ENCODE assay signal across 20 mouse cellular contexts in the genomic region with DNA sequence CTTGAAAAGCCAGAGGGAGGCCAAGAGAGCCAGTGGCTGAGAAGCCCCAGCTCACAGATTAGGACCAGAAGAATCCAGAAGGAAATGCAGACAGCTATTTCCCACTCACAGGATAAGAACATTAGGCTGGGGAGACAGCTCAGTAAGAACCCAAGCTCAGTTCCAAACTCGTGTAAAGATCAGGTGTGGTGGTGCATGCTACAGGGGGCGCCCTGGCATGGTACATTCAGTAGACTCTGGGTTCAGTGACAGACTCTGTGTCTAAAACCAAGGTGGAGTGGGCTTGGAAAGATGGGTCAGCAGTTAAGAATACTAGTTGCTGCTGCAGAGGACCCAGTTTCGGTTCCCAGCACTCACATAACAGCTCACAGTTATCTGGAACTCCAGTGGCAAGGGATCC.
A peak's percentile ranks its signal among the peaks of the same experiment; 100 is the strongest.
DNase-seq lines count a peak whose midpoint lies in the region; ATAC-seq and TF ChIP-seq lines count a peak whose summit lies in the region.
"Had no signal": no experiment of that assay in that cellular context is flagged by ENCODE, and none has a peak within 500 bp of the region (broad histone marks: within the 10 kb centered on the region; RNA-seq: fewer than 3 reads in every experiment).

No protein-coding gene starts in this region.

- DNase-seq in embryonic facial prominence, embryonic 10.5 days (ENCODE audit: low spot score) = no peak
- DNase-seq in intestine, embryonic 14.5 days (ENCODE audit: low spot score) = no peak
- peak; percentile 69 for DNase-seq in midbrain, embryonic 11.5 days (ENCODE audit: low spot score, missing footprints)
- no peak for DNase-seq in midbrain, embryonic 14.5 days
- DNase-seq in spleen, adult 18-20 months = no peak
- DNase-seq: adrenal gland, postnatal 10 days; B cell, adult 2 months; cerebellum, adult 11 months; cerebellum, adult 8-10 months; embryo, embryonic 11 days; gastrocnemius, postnatal 25 days; heart, postnatal 10 days; heart, postnatal 4 days had no signal

- no peak overlapping the region for H3K9ac ChIP-seq in embryonic facial prominence, embryonic 13.5 days
- H3K9ac ChIP-seq in intestine, embryonic 14.5 days (ENCODE audit: low read length) = no peak overlapping the region
- H3K9ac ChIP-seq in intestine, postnatal 0 days (ENCODE audit: low read depth, low read length) = no peak overlapping the region
- no peak overlapping the region for H3K9ac ChIP-seq in midbrain, embryonic 11.5 days (ENCODE audit: low read length)
- H3K9ac ChIP-seq in midbrain, embryonic 14.5 days (replicated peaks; ENCODE audit: low read length) = no peak overlapping the region
- H3K9ac ChIP-seq: embryonic facial prominence, embryonic 12.5 days; hindbrain, embryonic 12.5 days had no signal

- H3K4me2 ChIP-seq in embryonic facial prominence, embryonic 13.5 days = no peak overlapping the region
- no peak overlapping the region for H3K4me2 ChIP-seq in intestine, embryonic 14.5 days (ENCODE audit: low read length)
- H3K4me2 ChIP-seq in intestine, postnatal 0 days (replicated peaks; ENCODE audit: low read depth) = no peak overlapping the region
- no peak overlapping the region for H3K4me2 ChIP-seq in midbrain, embryonic 11.5 days
- no peak overlapping the region for H3K4me2 ChIP-seq in midbrain, embryonic 14.5 days (ENCODE audit: low read length)
- H3K4me2 ChIP-seq: embryonic facial prominence, embryonic 12.5 days; hindbrain, embryonic 12.5 days had no signal

- no peak for TF ChIP-seq CTCF in intestine, postnatal 0 days (IDR thresholded peaks at IDR 0.05; ENCODE audit: low read depth)

- no peak for ATAC-seq in embryonic facial prominence, embryonic 13.5 days (ENCODE audit: insufficient number of reproducible peaks, insufficient read depth, low FRiP score, low TSS enrichment, low read depth)
- no peak for ATAC-seq in intestine, embryonic 14.5 days (replicated peaks; ENCODE audit: low FRiP score, low TSS enrichment, low read depth)
- no peak for ATAC-seq in intestine, postnatal 0 days
- ATAC-seq in midbrain, embryonic 11.5 days (ENCODE audit: low FRiP score) = no peak
- ATAC-seq in midbrain, embryonic 14.5 days (ENCODE audit: low FRiP score, low TSS enrichment) = no peak
- ATAC-seq: CD4-positive, CD25-positive, alpha-beta regulatory T cell, adult 4 months had no signal

- peak overlapping the region; percentile 3; the same call in 1 of the 2 replicates for H3K27ac ChIP-seq in embryonic facial prominence, embryonic 13.5 days
- no peak overlapping the region for H3K27ac ChIP-seq in embryonic facial prominence, embryonic 10.5 days (replicated peaks)
- peak overlapping the region; percentile 57 for H3K27ac ChIP-seq in intestine, embryonic 14.5 days (ENCODE audit: low read depth)
- no peak overlapping the region for H3K27ac ChIP-seq in intestine, postnatal 0 days (ENCODE audit: low read depth, low read length)
- H3K27ac ChIP-seq in midbrain, embryonic 11.5 days (ENCODE audit: low read depth, low read length) = no peak overlapping the region
- H3K27ac ChIP-seq in midbrain, embryonic 14.5 days (replicated peaks; ENCODE audit: low read depth, low read length) = no peak overlapping the region
- H3K27ac ChIP-seq: embryonic facial prominence, embryonic 12.5 days; heart, embryonic 10.5 days; hindbrain, embryonic 12.5 days had no signal

- H3K4me1 ChIP-seq in embryonic facial prominence, embryonic 13.5 days = peaks cover 15% of the 10 kb centered on the region
- H3K4me1 ChIP-seq in embryonic facial prominence, embryonic 10.5 days = 0 out of 2 replicates have a peak, but pooled peaks cover 6% of the 10 kb centered on the region
- H3K4me1 ChIP-seq in intestine, embryonic 14.5 days (replicated peaks; ENCODE audit: control insufficient read depth, insufficient read depth, low read length) = peaks cover 2% of the 10 kb centered on the region; the same call in 1 of the 2 replicates
- H3K4me1 ChIP-seq in intestine, postnatal 0 days (replicated peaks; ENCODE audit: control insufficient read depth, insufficient read depth, low read length) = no peaks in the 10 kb centered on the region
- H3K4me1 ChIP-seq in midbrain, embryonic 11.5 days (ENCODE audit: control insufficient read depth, insufficient read depth, low read length) = peaks cover 6% of the 10 kb centered on the region
- 0 out of 2 replicates have a peak, but pooled peaks cover 3% of the 10 kb centered on the region for H3K4me1 ChIP-seq in midbrain, embryonic 14.5 days (ENCODE audit: control insufficient read depth, insufficient read depth, low read length)
- H3K4me1 ChIP-seq: embryonic facial prominence, embryonic 12.5 days; heart, embryonic 10.5 days; hindbrain, embryonic 12.5 days had no signal

- H3K27me3 ChIP-seq in embryonic facial prominence, embryonic 13.5 days = no peaks in the 10 kb centered on the region
- no peaks in the 10 kb centered on the region for H3K27me3 ChIP-seq in embryonic facial prominence, embryonic 10.5 days (replicated peaks; ENCODE audit: low read depth, poor library complexity, severe bottlenecking)
- no peaks in the 10 kb centered on the region for H3K27me3 ChIP-seq in intestine, embryonic 14.5 days (replicated peaks; ENCODE audit: control insufficient read depth, insufficient read depth, low read length)
- no peaks in the 10 kb centered on the region for H3K27me3 ChIP-seq in intestine, postnatal 0 days (replicated peaks; ENCODE audit: control insufficient read depth, insufficient read depth, low read length)
- H3K27me3 ChIP-seq in midbrain, embryonic 11.5 days (ENCODE audit: control insufficient read depth, insufficient read depth, low read length) = no peaks in the 10 kb centered on the region; the same call in 1 of the 2 replicates
- H3K27me3 ChIP-seq in midbrain, embryonic 14.5 days (ENCODE audit: control insufficient read depth, insufficient read depth, low read length) = no peaks in the 10 kb centered on the region
- H3K27me3 ChIP-seq: embryonic facial prominence, embryonic 12.5 days; hindbrain, embryonic 12.5 days had no signal

- WGBS in embryonic facial prominence, embryonic 13.5 days = 83% methylated on average over 3 of the region's 3 CpGs
- WGBS in embryonic facial prominence, embryonic 10.5 days = 85% methylated on average over 3 of the region's 3 CpGs
- 90% methylated on average over 3 of the region's 3 CpGs for WGBS in intestine, embryonic 14.5 days
- WGBS in intestine, postnatal 0 days = 86% methylated on average over 3 of the region's 3 CpGs
- 87% methylated on average over 3 of the region's 3 CpGs for WGBS in midbrain, embryonic 11.5 days
- 86% methylated on average over 3 of the region's 3 CpGs for WGBS in midbrain, embryonic 14.5 days

- no peak overlapping the region for H3K4me3 ChIP-seq in embryonic facial prominence, embryonic 13.5 days
- no peak overlapping the region for H3K4me3 ChIP-seq in embryonic facial prominence, embryonic 10.5 days
- H3K4me3 ChIP-seq in intestine, embryonic 14.5 days (ENCODE audit: low read depth, low read length) = no peak overlapping the region
- no peak overlapping the region for H3K4me3 ChIP-seq in intestine, postnatal 0 days (ENCODE audit: low read depth, low read length)
- no peak overlapping the region for H3K4me3 ChIP-seq in midbrain, embryonic 11.5 days (ENCODE audit: low read depth, low read length)
- H3K4me3 ChIP-seq in midbrain, embryonic 14.5 days (replicated peaks; ENCODE audit: low read depth, low read length) = no peak overlapping the region
- H3K4me3 ChIP-seq: embryonic facial prominence, embryonic 12.5 days; heart, embryonic 10.5 days; hindbrain, embryonic 12.5 days had no signal

- no peaks in the 10 kb centered on the region for H3K9me3 ChIP-seq in embryonic facial prominence, embryonic 13.5 days
- H3K9me3 ChIP-seq in embryonic facial prominence, embryonic 10.5 days = peaks cover 8% of the 10 kb centered on the region; the same call in 1 of the 2 replicates
- peaks cover 3% of the 10 kb centered on the region; the same call in 1 of the 2 replicates for H3K9me3 ChIP-seq in intestine, embryonic 14.5 days (ENCODE audit: control insufficient read depth, low read length)
- no peaks in the 10 kb centered on the region for H3K9me3 ChIP-seq in intestine, postnatal 0 days (ENCODE audit: control insufficient read depth)
- H3K9me3 ChIP-seq in midbrain, embryonic 11.5 days (ENCODE audit: control insufficient read depth, low read length) = no peaks in the 10 kb centered on the region; the same call in 1 of the 2 replicates
- H3K9me3 ChIP-seq in midbrain, embryonic 14.5 days (ENCODE audit: control insufficient read depth, low read length) = no peaks in the 10 kb centered on the region
- H3K9me3 ChIP-seq: embryonic facial prominence, embryonic 12.5 days; hindbrain, embryonic 12.5 days had no signal

- peaks cover 5% of the 10 kb centered on the region; the same call in 1 of the 2 replicates for H3K36me3 ChIP-seq in embryonic facial prominence, embryonic 13.5 days
- H3K36me3 ChIP-seq in embryonic facial prominence, embryonic 10.5 days (replicated peaks) = no peaks in the 10 kb centered on the region
- H3K36me3 ChIP-seq in intestine, embryonic 14.5 days (ENCODE audit: control insufficient read depth, insufficient read depth, low read length) = no peaks in the 10 kb centered on the region
- no peaks in the 10 kb centered on the region for H3K36me3 ChIP-seq in intestine, postnatal 0 days (ENCODE audit: control insufficient read depth, insufficient read depth)
- H3K36me3 ChIP-seq in midbrain, embryonic 11.5 days (ENCODE audit: control insufficient read depth, insufficient read depth, low read length) = no peaks in the 10 kb centered on the region
- H3K36me3 ChIP-seq in midbrain, embryonic 14.5 days (ENCODE audit: control insufficient read depth, insufficient read depth, low read length) = no peaks in the 10 kb centered on the region
- H3K36me3 ChIP-seq: embryonic facial prominence, embryonic 12.5 days; G1E; hindbrain, embryonic 12.5 days had no signal

Comparison
In these comparisons a context has a peak if more than half of its experiments do, and no peak if none do; other contexts are left out.
1. H3K27ac ChIP-seq: peak in embryonic facial prominence, embryonic 13.5 days (single experiment) and intestine, embryonic 14.5 days (single experiment); none in embryonic facial prominence, embryonic 10.5 days (single experiment), intestine, postnatal 0 days (single experiment), midbrain, embryonic 11.5 days (single experiment) and midbrain, embryonic 14.5 days (single experiment).